Mouse (Mus musculus): Measurements from ENCODE around the gene Hs3st6. TPM values are rescaled to one million over a fixed set of nuclear protein-coding genes. Genes with fewer than 3 reads are reported as not detected.

The Hs3st6 gene
- polyA plus RNA-seq, 1 experiment from 2014 or later, result not detected

- Histone ChIP-seq H3K27me3 (ENCODE audit: control insufficient read depth, insufficient read depth, low read length) (no peaks in the 10 kb centered on the region), H3K27ac (ENCODE audit: low read depth, low read length) (no peak overlapping the region), H3K4me1 (ENCODE audit: control insufficient read depth, insufficient read depth, low read length) (peaks cover 24% of the 10 kb centered on the region), H3K4me2 (ENCODE audit: low read depth, low read length) (no peak overlapping the region), H3K36me3 (ENCODE audit: control insufficient read depth, insufficient read depth, low read length) (peaks cover 14% of the 10 kb centered on the region), H3K9ac (replicated peaks; ENCODE audit: low read depth, low read length) (no peak overlapping the region), H3K9me3 (ENCODE audit: control insufficient read depth, low read length) (no peaks in the 10 kb centered on the region), H3K4me3 (ENCODE audit: low read depth, low read length) (no peak overlapping the region)
- no peak for ATAC-seq (ENCODE audit: low read depth)
- WGBS, result 74% methylated on average over 3 of the region's 3 CpGs
Measured at GRCm38 (mm10) chr17:24725637-24726390, 27.0 kb upstream of the Hs3st6 start.

- no peak within 1 kb of the TSS for H3K4me3 ChIP-seq (ENCODE audit: low read depth, low read length)
- WGBS, result 81% methylated on average over 2 of the region's 2 CpGs
- no peaks in the 10 kb centered on the region for H3K36me3 ChIP-seq (ENCODE audit: control insufficient read depth, insufficient read depth, low read length)
- no peaks in the 10 kb centered on the region for H3K9me3 ChIP-seq (ENCODE audit: control insufficient read depth, low read length)
- H3K27ac ChIP-seq (ENCODE audit: low read depth, low read length), result no peak within 1 kb of the TSS
- H3K4me1 ChIP-seq (ENCODE audit: control insufficient read depth, insufficient read depth, low read length), result peaks cover 11% of the 10 kb centered on the region
- ATAC-seq (ENCODE audit: low read depth), result no peak
- H3K4me2 ChIP-seq (ENCODE audit: low read depth, low read length), result no peak within 1 kb of the TSS
- H3K9ac ChIP-seq (replicated peaks; ENCODE audit: low read depth, low read length), result no peak within 1 kb of the TSS
- no peaks in the 10 kb centered on the region for H3K27me3 ChIP-seq (ENCODE audit: control insufficient read depth, insufficient read depth, low read length)
Measured at GRCm38 (mm10) chr17:24727618-24728017, 25.2 kb upstream of the Hs3st6 start, which contains the start of gene Rpl3l. Gene Rpl3l, plus strand, starts transcription at chr17:24727820.

GRCm38 (mm10) chr17:24728184-24728583 is 24.6 kb upstream of the Hs3st6 start:
- no peaks in the 10 kb centered on the region for H3K27me3 ChIP-seq (ENCODE audit: control insufficient read depth, insufficient read depth, low read length)
- WGBS, result 71% methylated on average over 17 of the region's 17 CpGs
- no peak overlapping the region for H3K4me3 ChIP-seq (ENCODE audit: low read depth, low read length)
- H3K9ac ChIP-seq (replicated peaks; ENCODE audit: low read depth, low read length), result no peak overlapping the region
- H3K9me3 ChIP-seq (ENCODE audit: control insufficient read depth, low read length), result no peaks in the 10 kb centered on the region
- H3K4me1 ChIP-seq (ENCODE audit: control insufficient read depth, insufficient read depth, low read length), result peaks cover 5% of the 10 kb centered on the region
- H3K4me2 ChIP-seq (ENCODE audit: low read depth, low read length), result no peak overlapping the region
- H3K27ac ChIP-seq (ENCODE audit: low read depth, low read length), result no peak overlapping the region
- no peaks in the 10 kb centered on the region for H3K36me3 ChIP-seq (ENCODE audit: control insufficient read depth, insufficient read depth, low read length)
- no peak for ATAC-seq (ENCODE audit: low read depth)

- 82% methylated on average over 6 of the region's 6 CpGs for WGBS
- Histone ChIP-seq H3K36me3 (ENCODE audit: control insufficient read depth, insufficient read depth, low read length) (no peaks in the 10 kb centered on the region), H3K4me2 (ENCODE audit: low read depth, low read length) (no peak overlapping the region), H3K9ac (replicated peaks; ENCODE audit: low read depth, low read length) (no peak overlapping the region), H3K27ac (ENCODE audit: low read depth, low read length) (no peak overlapping the region), H3K9me3 (ENCODE audit: control insufficient read depth, low read length) (no peaks in the 10 kb centered on the region), H3K4me1 (ENCODE audit: control insufficient read depth, insufficient read depth, low read length) (no peaks in the 10 kb centered on the region), H3K4me3 (ENCODE audit: low read depth, low read length) (no peak overlapping the region), H3K27me3 (ENCODE audit: control insufficient read depth, insufficient read depth, low read length) (no peaks in the 10 kb centered on the region)
- ATAC-seq (ENCODE audit: low read depth), result no peak
Measured at GRCm38 (mm10) chr17:24729067-24729466, 23.7 kb upstream of the Hs3st6 start.

GRCm38 (mm10) chr17:24730787-24731186 is 22.0 kb upstream of the Hs3st6 start:
- WGBS, result 81% methylated on average over 14 of the region's 14 CpGs
- Histone ChIP-seq H3K9ac (replicated peaks; ENCODE audit: low read depth, low read length) (no peak overlapping the region), H3K9me3 (ENCODE audit: control insufficient read depth, low read length) (no peaks in the 10 kb centered on the region), H3K4me1 (ENCODE audit: control insufficient read depth, insufficient read depth, low read length) (0 out of 2 replicates have a peak, but pooled peaks cover 1% of the 10 kb centered on the region), H3K27ac (ENCODE audit: low read depth, low read length) (no peak overlapping the region), H3K4me2 (ENCODE audit: low read depth, low read length) (no peak overlapping the region), H3K36me3 (ENCODE audit: control insufficient read depth, insufficient read depth, low read length) (no peaks in the 10 kb centered on the region), H3K27me3 (ENCODE audit: control insufficient read depth, insufficient read depth, low read length) (no peaks in the 10 kb centered on the region), H3K4me3 (ENCODE audit: low read depth, low read length) (no peak overlapping the region)
- no peak for ATAC-seq (ENCODE audit: low read depth)

- no peak overlapping the region for H3K27ac ChIP-seq (ENCODE audit: low read depth, low read length)
- H3K4me1 ChIP-seq (ENCODE audit: control insufficient read depth, insufficient read depth, low read length), result peaks cover 5% of the 10 kb centered on the region; the same call in 1 of the 2 replicates
- 82% methylated on average over 9 of the region's 12 CpGs for WGBS
- no peak overlapping the region for H3K9ac ChIP-seq (replicated peaks; ENCODE audit: low read depth, low read length)
- no peaks in the 10 kb centered on the region for H3K36me3 ChIP-seq (ENCODE audit: control insufficient read depth, insufficient read depth, low read length)
- no peak overlapping the region for H3K4me3 ChIP-seq (ENCODE audit: low read depth, low read length)
- no peak for ATAC-seq (ENCODE audit: low read depth)
- H3K27me3 ChIP-seq (ENCODE audit: control insufficient read depth, insufficient read depth, low read length), result no peaks in the 10 kb centered on the region
- no peak overlapping the region for H3K4me2 ChIP-seq (ENCODE audit: low read depth, low read length)
- no peaks in the 10 kb centered on the region for H3K9me3 ChIP-seq (ENCODE audit: control insufficient read depth, low read length)
Measured at GRCm38 (mm10) chr17:24732233-24732935, 20.4 kb upstream of the Hs3st6 start.

GRCm38 (mm10) chr17:24733434-24734050 is 19.2 kb upstream of the Hs3st6 start:
- ATAC-seq (ENCODE audit: low read depth), result no peak
- Histone ChIP-seq H3K27me3 (ENCODE audit: control insufficient read depth, insufficient read depth, low read length) (no peaks in the 10 kb centered on the region), H3K27ac (ENCODE audit: low read depth, low read length) (no peak overlapping the region), H3K9me3 (ENCODE audit: control insufficient read depth, low read length) (no peaks in the 10 kb centered on the region), H3K9ac (replicated peaks; ENCODE audit: low read depth, low read length) (no peak overlapping the region), H3K36me3 (ENCODE audit: control insufficient read depth, insufficient read depth, low read length) (no peaks in the 10 kb centered on the region), H3K4me2 (ENCODE audit: low read depth, low read length) (no peak overlapping the region), H3K4me3 (ENCODE audit: low read depth, low read length) (no peak overlapping the region), H3K4me1 (ENCODE audit: control insufficient read depth, insufficient read depth, low read length) (peaks cover 5% of the 10 kb centered on the region; the same call in 1 of the 2 replicates)
- 92% methylated on average over 21 of the region's 21 CpGs for WGBS

- Histone ChIP-seq H3K4me2 (ENCODE audit: low read depth, low read length) (no peak overlapping the region), H3K4me1 (ENCODE audit: control insufficient read depth, insufficient read depth, low read length) (peaks cover 5% of the 10 kb centered on the region; the same call in 1 of the 2 replicates), H3K27ac (ENCODE audit: low read depth, low read length) (no peak overlapping the region), H3K9me3 (ENCODE audit: control insufficient read depth, low read length) (no peaks in the 10 kb centered on the region), H3K36me3 (ENCODE audit: control insufficient read depth, insufficient read depth, low read length) (no peaks in the 10 kb centered on the region), H3K4me3 (ENCODE audit: low read depth, low read length) (no peak overlapping the region), H3K9ac (replicated peaks; ENCODE audit: low read depth, low read length) (no peak overlapping the region), H3K27me3 (ENCODE audit: control insufficient read depth, insufficient read depth, low read length) (no peaks in the 10 kb centered on the region)
- ATAC-seq (ENCODE audit: low read depth), result no peak
- WGBS, result 75% methylated on average over 1 of the region's 1 CpGs
Measured at GRCm38 (mm10) chr17:24734513-24734912, 18.3 kb upstream of the Hs3st6 start.

GRCm38 (mm10) chr17:24735446-24735845 is 17.3 kb upstream of the Hs3st6 start:
- 88% methylated on average over 7 of the region's 7 CpGs for whole genome bisulfite sequencing
- Histone ChIP-seq H3K9me3 (ENCODE audit: control insufficient read depth, low read length) (no peaks in the 10 kb centered on the region), H3K9ac (replicated peaks; ENCODE audit: low read depth, low read length) (no peak overlapping the region), H3K27me3 (ENCODE audit: control insufficient read depth, insufficient read depth, low read length) (no peaks in the 10 kb centered on the region), H3K36me3 (ENCODE audit: control insufficient read depth, insufficient read depth, low read length) (no peaks in the 10 kb centered on the region), H3K4me2 (ENCODE audit: low read depth, low read length) (peak overlapping the region; percentile 47; the same call in 1 of the 2 replicates), H3K4me1 (ENCODE audit: control insufficient read depth, insufficient read depth, low read length) (peaks cover 5% of the 10 kb centered on the region; the same call in 1 of the 2 replicates), H3K27ac (ENCODE audit: low read depth, low read length) (no peak overlapping the region), H3K4me3 (ENCODE audit: low read depth, low read length) (no peak overlapping the region)
- no peak for ATAC-seq (ENCODE audit: low read depth)
